Mouse (Mus musculus) stomach, embryonic 15.5 days (tissue): ENCODE data around the gene Crabp2. TPM values are rescaled to one million over a fixed set of nuclear protein-coding genes. Genes with fewer than 3 reads are reported as not detected.
A peak's percentile ranks its signal among the peaks of the same experiment; 100 is the strongest.

Experiments
- ATAC-seq: fragments of 200-750 bp; cut with Nextera tagmentation; 2 replicates; pipeline ENCODE4 v1.8.0; 2017; ENCODE audit warnings: low read depth, moderate number of reproducible peaks, moderate TSS enrichment; ENCODE audit not compliant: insufficient read depth, low FRiP score
- H3K27ac ChIP-seq: fragments of 300-500 bp; sonication (generic); 2 replicates; pipeline ENCODE4 v1.5.1; 2015; ENCODE audit warnings: mild to moderate bottlenecking, inconsistent platforms
- H3K27me3 ChIP-seq: fragments of 300-500 bp; sonication (generic); replicated peaks from 2 replicates; pipeline ENCODE4 v1.6.1; 2015; ENCODE audit warnings: inconsistent platforms
- H3K36me3 ChIP-seq: fragments of 300-500 bp; sonication (generic); 2 replicates; pipeline ENCODE4 v1.6.1; 2015; ENCODE audit warnings: inconsistent platforms
- H3K4me1 ChIP-seq: fragments of 300-500 bp; sonication (generic); 2 replicates; pipeline ENCODE4 v1.6.1; 2015; ENCODE audit warnings: inconsistent platforms
- H3K4me2 ChIP-seq: fragments of 300-500 bp; sonication (generic); 2 replicates; pipeline ENCODE4 v1.6.1; 2015; ENCODE audit warnings: mild to moderate bottlenecking, inconsistent platforms
- H3K4me3 ChIP-seq: fragments of 300-500 bp; sonication (generic); replicated peaks from 2 replicates; pipeline ENCODE4 v1.5.1; 2015; ENCODE audit warnings: inconsistent platforms
- H3K9ac ChIP-seq: fragments of 300-500 bp; sonication (generic); 2 replicates; pipeline ENCODE4 v1.6.1; 2015; ENCODE audit warnings: inconsistent platforms
- H3K9me3 ChIP-seq: fragments of 300-500 bp; sonication (generic); 2 replicates; pipeline ENCODE4 v1.6.1; 2016; ENCODE audit warnings: inconsistent platforms
- WGBS: fragments of 180-500 bp; shearing (Covaris S2); methylation state at CpG from one replicate; pipeline ENCODE4 v1.1.7; 2015; 5-methylcytosine and 5-hydroxymethylcytosine counted together
- polyA plus RNA-seq: library from polyadenylated mRNA; unstranded; fragments of >200 nt; fragmentation: Nextera tagmentation; extraction: Ambion mirVana; gene quantifications from 2 replicates; pipeline ENCODE4 v1.2.1, GENCODE M21; 2015

Gene Crabp2
- polyA plus RNA-seq, 1 experiment from 2014 or later, result 20.0 TPM

- Histone ChIP-seq H3K4me1 (peaks cover 20% of the 10 kb centered on the region), H3K4me3 (peak within 1 kb of the TSS; percentile 94), H3K27ac (peak within 1 kb of the TSS; percentile 92), H3K9ac (peak within 1 kb of the TSS; percentile 95), H3K9me3 (no peaks in the 10 kb centered on the region), H3K27me3 (no peaks in the 10 kb centered on the region), H3K4me2 (peak within 1 kb of the TSS; percentile 64), H3K36me3 (peaks cover 24% of the 10 kb centered on the region)
- ATAC-seq, result peak; percentile 98
- WGBS, result under 1% methylated on average over 64 of the region's 78 CpGs
Measured at GRCm38 (mm10) chr3:87930078-87930795, 18.2 kb upstream of the Crabp2 start, which contains the start of the genes Isg20l2 and Rrnad1. Isg20l2 (plus strand) TSS chr3:87930314. Rrnad1 (minus strand) TSS chr3:87930717.

- no peak overlapping the region for H3K27ac ChIP-seq
- no peaks in the 10 kb centered on the region for H3K9me3 ChIP-seq
- 85% methylated on average over 5 of the region's 5 CpGs for WGBS
- peaks cover 23% of the 10 kb centered on the region for H3K36me3 ChIP-seq
- H3K4me2 ChIP-seq, result no peak overlapping the region
- H3K9ac ChIP-seq, result no peak overlapping the region
- ATAC-seq, result no peak
- peaks cover 19% of the 10 kb centered on the region for H3K4me1 ChIP-seq
- no peaks in the 10 kb centered on the region for H3K27me3 ChIP-seq
- H3K4me3 ChIP-seq, result no peak overlapping the region
Measured at GRCm38 (mm10) chr3:87934026-87934425, 14.4 kb upstream of the Crabp2 start.

GRCm38 (mm10) chr3:87934501-87934900 is 14.0 kb upstream of the Crabp2 start:
- Histone ChIP-seq H3K4me3 (no peak overlapping the region), H3K27ac (no peak overlapping the region), H3K4me1 (peaks cover 16% of the 10 kb centered on the region), H3K9me3 (no peaks in the 10 kb centered on the region), H3K36me3 (peaks cover 28% of the 10 kb centered on the region), H3K27me3 (no peaks in the 10 kb centered on the region), H3K9ac (no peak overlapping the region), H3K4me2 (no peak overlapping the region)
- ATAC-seq, result no peak
- WGBS, result 67% methylated on average over 4 of the region's 4 CpGs

- 70% methylated on average over 4 of the region's 4 CpGs for WGBS
- H3K27ac ChIP-seq, result no peak overlapping the region
- H3K27me3 ChIP-seq, result no peaks in the 10 kb centered on the region
- H3K4me1 ChIP-seq, result peaks cover 16% of the 10 kb centered on the region
- ATAC-seq, result no peak
- no peaks in the 10 kb centered on the region for H3K9me3 ChIP-seq
- no peak overlapping the region for H3K4me2 ChIP-seq
- H3K9ac ChIP-seq, result no peak overlapping the region
- no peak overlapping the region for H3K4me3 ChIP-seq
- peaks cover 32% of the 10 kb centered on the region for H3K36me3 ChIP-seq
Measured at GRCm38 (mm10) chr3:87935201-87935600, 13.3 kb upstream of the Crabp2 start.

- 0 out of 2 replicates have a peak, but pooled peaks have one; percentile 36 for ATAC-seq
- Histone ChIP-seq H3K4me3 (no peak overlapping the region), H3K27me3 (no peaks in the 10 kb centered on the region), H3K4me2 (no peak overlapping the region), H3K9me3 (no peaks in the 10 kb centered on the region), H3K36me3 (peaks cover 36% of the 10 kb centered on the region), H3K9ac (no peak overlapping the region), H3K27ac (no peak overlapping the region), H3K4me1 (peaks cover 16% of the 10 kb centered on the region)
- 100% methylated on average over 2 of the region's 2 CpGs for WGBS
Measured at GRCm38 (mm10) chr3:87935776-87936175, 12.7 kb upstream of the Crabp2 start.

GRCm38 (mm10) chr3:87940611-87941010 is 7.9 kb upstream of the Crabp2 start:
- peaks cover 39% of the 10 kb centered on the region for H3K36me3 ChIP-seq
- no peak overlapping the region for H3K4me3 ChIP-seq
- 0 out of 2 replicates have a peak, but pooled peaks cover 4% of the 10 kb centered on the region for H3K4me1 ChIP-seq
- H3K4me2 ChIP-seq, result no peak overlapping the region
- no peaks in the 10 kb centered on the region for H3K9me3 ChIP-seq
- no peak overlapping the region for H3K27ac ChIP-seq
- H3K9ac ChIP-seq, result no peak overlapping the region
- ATAC-seq, result no peak
- no peaks in the 10 kb centered on the region for H3K27me3 ChIP-seq
- 61% methylated on average over 5 of the region's 5 CpGs for WGBS

GRCm38 (mm10) chr3:87942471-87942870 is 6.0 kb upstream of the Crabp2 start:
- peaks cover 39% of the 10 kb centered on the region for H3K36me3 ChIP-seq
- no peak for ATAC-seq
- peaks cover 14% of the 10 kb centered on the region; the same call in 1 of the 2 replicates for H3K4me1 ChIP-seq
- 0 out of 2 replicates have a peak, but pooled peaks cover 7% of the 10 kb centered on the region for H3K27me3 ChIP-seq
- H3K4me2 ChIP-seq, result no peak overlapping the region
- no peak overlapping the region for H3K4me3 ChIP-seq
- H3K9me3 ChIP-seq, result no peaks in the 10 kb centered on the region
- H3K27ac ChIP-seq, result no peak overlapping the region
- WGBS, result 96% methylated on average over 2 of the region's 2 CpGs
- no peak overlapping the region for H3K9ac ChIP-seq

- H3K9me3 ChIP-seq, result no peaks in the 10 kb centered on the region
- peaks cover 12% of the 10 kb centered on the region; the same call in 1 of the 2 replicates for H3K27me3 ChIP-seq
- 78% methylated on average over 7 of the region's 7 CpGs for WGBS
- no peak overlapping the region for H3K4me3 ChIP-seq
- peaks cover 34% of the 10 kb centered on the region for H3K36me3 ChIP-seq
- H3K4me2 ChIP-seq, result no peak overlapping the region
- peaks cover 25% of the 10 kb centered on the region for H3K4me1 ChIP-seq
- no peak overlapping the region for H3K27ac ChIP-seq
- ATAC-seq, result no peak
- no peak overlapping the region for H3K9ac ChIP-seq
Measured at GRCm38 (mm10) chr3:87943586-87943985, 4.9 kb upstream of the Crabp2 start.

- Histone ChIP-seq H3K9me3 (no peaks in the 10 kb centered on the region), H3K27me3 (peaks cover 18% of the 10 kb centered on the region), H3K27ac (no peak overlapping the region), H3K36me3 (peaks cover 20% of the 10 kb centered on the region), H3K9ac (no peak overlapping the region), H3K4me1 (peaks cover 39% of the 10 kb centered on the region), H3K4me2 (no peak overlapping the region), H3K4me3 (no peak overlapping the region)
- ATAC-seq, result peak; percentile 51; the same call in 1 of the 2 replicates
- 32% methylated on average over 4 of the region's 4 CpGs for WGBS
Measured at GRCm38 (mm10) chr3:87944838-87945600, 3.4 kb upstream of the Crabp2 start.

- H3K4me3 ChIP-seq, result no peak overlapping the region
- H3K4me1 ChIP-seq, result peaks cover 44% of the 10 kb centered on the region
- ATAC-seq, result no peak
- 37% methylated on average over 12 of the region's 12 CpGs for WGBS
- no peak overlapping the region for H3K4me2 ChIP-seq
- H3K27me3 ChIP-seq, result peaks cover 23% of the 10 kb centered on the region
- H3K36me3 ChIP-seq, result peaks cover 15% of the 10 kb centered on the region
- no peaks in the 10 kb centered on the region for H3K9me3 ChIP-seq
- H3K27ac ChIP-seq, result no peak overlapping the region
- H3K9ac ChIP-seq, result no peak overlapping the region
Measured at GRCm38 (mm10) chr3:87945781-87946540, 2.5 kb upstream of the Crabp2 start.

GRCm38 (mm10) chr3:87946541-87946860 is 2.0 kb upstream of the Crabp2 start:
- peaks cover 23% of the 10 kb centered on the region for H3K27me3 ChIP-seq
- H3K36me3 ChIP-seq, result peaks cover 10% of the 10 kb centered on the region
- no peak for ATAC-seq
- 36% methylated on average over 1 of the region's 1 CpGs for WGBS
- H3K9ac ChIP-seq, result no peak overlapping the region
- H3K4me2 ChIP-seq, result 0 out of 2 replicates have a peak overlapping the region, but pooled peaks have one; percentile 63
- no peak overlapping the region for H3K4me3 ChIP-seq
- no peaks in the 10 kb centered on the region for H3K9me3 ChIP-seq
- no peak overlapping the region for H3K27ac ChIP-seq
- peaks cover 44% of the 10 kb centered on the region for H3K4me1 ChIP-seq
